Mouse (Mus musculus) erythroblast, adult 5-6 weeks (primary cell): ENCODE measurements at regions not wholly inside any gene's neighbourhood (a gene's known extent, or its start where the extent isn't known, plus 50 kb on each side); places are given as distances from the start of the nearest gene placed in this dataset.

Experiments
- ATAC-seq: replicated peaks from 2 replicates; pipeline ENCODE4 v1.8.0; 2016; ENCODE audit warnings: moderate number of reproducible peaks, mild to moderate bottlenecking, moderate TSS enrichment, inconsistent platforms; ENCODE audit not compliant: poor library complexity, low FRiP score, severe bottlenecking

GRCm38 (mm10) chr2:167765072-167765800, 75.6 kb upstream of the Tmem189 start:
- ATAC-seq: 0 out of 2 replicates have a peak, but pooled peaks have one; percentile 27

GRCm38 (mm10) chr2:167763891-167764410, 74.3 kb upstream of the Tmem189 start:
- ATAC-seq: no peak

GRCm38 (mm10) chr2:167761404-167761936, 71.8 kb upstream of the Tmem189 start:
- ATAC-seq: no peak

GRCm38 (mm10) chr2:167760681-167761403, 71.2 kb upstream of the Tmem189 start:
- no peak for ATAC-seq

GRCm38 (mm10) chr2:167759603-167760390, 70.2 kb upstream of the Tmem189 start:
- no peak for ATAC-seq

GRCm38 (mm10) chr2:167757157-167757780, 67.6 kb upstream of the Tmem189 start:
- ATAC-seq: no peak

- ATAC-seq: no peak
These were observed 67.1 kb upstream of the Tmem189 start for GRCm38 (mm10) chr2:167756721-167757120.

GRCm38 (mm10) chr2:167754929-167755551, 65.4 kb upstream of the Tmem189 start:
- no peak for ATAC-seq

GRCm38 (mm10) chr2:167753898-167754297, 64.3 kb upstream of the Tmem189 start:
- no peak for ATAC-seq

- ATAC-seq: no peak
These were observed 63.4 kb upstream of the Tmem189 start for GRCm38 (mm10) chr2:167752805-167753556.

GRCm38 (mm10) chr2:167751585-167751984, 62.0 kb upstream of the Tmem189 start:
- ATAC-seq: no peak

GRCm38 (mm10) chr2:167748297-167748696, 58.7 kb upstream of the Tmem189 start:
- no peak for ATAC-seq

- no peak for ATAC-seq
These were observed 57.7 kb upstream of the Tmem189 start for GRCm38 (mm10) chr2:167747164-167747843.

- ATAC-seq: no peak
These were observed 56.7 kb upstream of the Tmem189 start for GRCm38 (mm10) chr2:167746344-167746743.

- ATAC-seq: no peak
These were observed 55.8 kb upstream of the Tmem189 start for GRCm38 (mm10) chr2:167745409-167745808.

- no peak for ATAC-seq
These were observed 54.5 kb upstream of the Tmem189 start for GRCm38 (mm10) chr2:167744080-167744479.

GRCm38 (mm10) chr2:167742479-167742878, 52.9 kb upstream of the Tmem189 start:
- ATAC-seq: no peak
